Mouse (Mus musculus): ENCODE results near the gene Zfp709. TPM values are rescaled to one million over a fixed set of nuclear protein-coding genes. Genes with fewer than 3 reads are reported as not detected.

Gene Zfp709
- polyA plus RNA-seq, 1 experiment from 2014 or later: 8.1 TPM

- no peaks in the 10 kb centered on the region for H3K9me3 ChIP-seq
- H3K4me2 ChIP-seq (replicated peaks): no peak overlapping the region
- no peak overlapping the region for H3K9ac ChIP-seq (replicated peaks)
- H3K27me3 ChIP-seq: 0 out of 2 replicates have a peak, but pooled peaks cover 4% of the 10 kb centered on the region
- ATAC-seq: no peak
- H3K27ac ChIP-seq: no peak overlapping the region
- WGBS: 87% methylated on average over 2 of the region's 2 CpGs
- no peaks in the 10 kb centered on the region for H3K4me1 ChIP-seq (replicated peaks)
- H3K36me3 ChIP-seq: no peaks in the 10 kb centered on the region
- no peak overlapping the region for H3K4me3 ChIP-seq (replicated peaks)
These were observed 58.7 kb downstream of the Zfp709 start for GRCm38 (mm10) chr8:71940293-71941208.

DNA sequence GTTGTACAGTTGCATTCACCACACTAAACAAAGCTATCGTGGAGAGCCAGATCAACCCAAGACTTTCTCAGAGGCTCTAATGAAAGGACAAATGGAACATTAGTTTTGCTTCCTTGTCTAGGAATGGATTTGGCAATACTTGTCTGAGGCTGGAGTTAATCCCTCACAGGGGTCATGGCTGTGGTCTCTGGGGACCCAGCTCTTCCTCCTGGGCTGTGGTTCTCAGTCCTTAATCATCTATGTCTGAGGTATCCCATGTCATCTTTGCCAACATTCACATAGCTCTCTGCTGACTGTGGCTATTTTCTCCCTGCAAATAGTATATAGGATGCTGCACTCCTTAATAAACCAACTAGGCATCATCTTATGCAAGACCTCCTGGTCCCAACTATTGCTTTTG, 60.0 kb downstream of the Zfp709 start:
- Histone ChIP-seq H3K27me3 (0 out of 2 replicates have a peak, but pooled peaks cover 6% of the 10 kb centered on the region), H3K4me2 (replicated peaks) (no peak overlapping the region), H3K27ac (no peak overlapping the region), H3K4me1 (replicated peaks) (no peaks in the 10 kb centered on the region), H3K4me3 (replicated peaks) (no peak overlapping the region), H3K9me3 (no peaks in the 10 kb centered on the region), H3K9ac (replicated peaks) (no peak overlapping the region), H3K36me3 (no peaks in the 10 kb centered on the region)
- no peak for ATAC-seq
- 88% methylated on average over 1 of the region's 1 CpGs for WGBS

Other genes with a start within 250 kb of the Zfp709 start
- 17.1 and 18.5 TPM in 2 replicates for gene Unc13a, start 210.3 kb upstream of the Zfp709 start, polyA plus RNA-seq (2015; fragmentation: Nextera tagmentation; extraction: Ambion mirVana)
- gene Jak3, start 205.7 kb upstream of the Zfp709 start, polyA plus RNA-seq (2015; fragmentation: Nextera tagmentation; extraction: Ambion mirVana): 2.5 and 2.7 TPM in 2 replicates
- gene Insl3, start 192.8 kb upstream of the Zfp709 start, polyA plus RNA-seq (2015; fragmentation: Nextera tagmentation; extraction: Ambion mirVana): 0.70 and 0.79 TPM in 2 replicates
- 0.28 and 0.31 TPM in 2 replicates for gene B3gnt3, start 180.2 kb upstream of the Zfp709 start, polyA plus RNA-seq (2015; fragmentation: Nextera tagmentation; extraction: Ambion mirVana)
- 63.9 and 65.5 TPM in 2 replicates for gene Fcho1, start 156.3 kb upstream of the Zfp709 start, polyA plus RNA-seq (2015; fragmentation: Nextera tagmentation; extraction: Ambion mirVana)
- gene Zfp882, start 26.6 kb downstream of the Zfp709 start, polyA plus RNA-seq (2015; fragmentation: Nextera tagmentation; extraction: Ambion mirVana): 19.8 and 21.4 TPM in 2 replicates
- 39.1 and 42.0 TPM in 2 replicates for gene Zfp617, start 26.6 kb downstream of the Zfp709 start, polyA plus RNA-seq (2015; fragmentation: Nextera tagmentation; extraction: Ambion mirVana)
- 16.5 and 18.8 TPM in 2 replicates for gene Zfp961, start 69.0 kb downstream of the Zfp709 start, polyA plus RNA-seq (2015; fragmentation: Nextera tagmentation; extraction: Ambion mirVana)
- gene Cyp4f18, start 127.6 kb downstream of the Zfp709 start, polyA plus RNA-seq (2015; fragmentation: Nextera tagmentation; extraction: Ambion mirVana): 0.35 and 0.92 TPM in 2 replicates
- gene Olfr372, start 159.2 kb downstream of the Zfp709 start, polyA plus RNA-seq (2015; fragmentation: Nextera tagmentation; extraction: Ambion mirVana): not detected in 2 replicates
- gene Olfr373, start 201.2 kb downstream of the Zfp709 start, polyA plus RNA-seq (2015; fragmentation: Nextera tagmentation; extraction: Ambion mirVana): 0.05 TPM in 1 of 2 replicates, not detected in the other
- gene Olfr374, start 225.0 kb downstream of the Zfp709 start, polyA plus RNA-seq (2015; fragmentation: Nextera tagmentation; extraction: Ambion mirVana): not detected in 2 replicates